Mouse (Mus musculus): ENCODE results near the gene Homez.

DNA sequence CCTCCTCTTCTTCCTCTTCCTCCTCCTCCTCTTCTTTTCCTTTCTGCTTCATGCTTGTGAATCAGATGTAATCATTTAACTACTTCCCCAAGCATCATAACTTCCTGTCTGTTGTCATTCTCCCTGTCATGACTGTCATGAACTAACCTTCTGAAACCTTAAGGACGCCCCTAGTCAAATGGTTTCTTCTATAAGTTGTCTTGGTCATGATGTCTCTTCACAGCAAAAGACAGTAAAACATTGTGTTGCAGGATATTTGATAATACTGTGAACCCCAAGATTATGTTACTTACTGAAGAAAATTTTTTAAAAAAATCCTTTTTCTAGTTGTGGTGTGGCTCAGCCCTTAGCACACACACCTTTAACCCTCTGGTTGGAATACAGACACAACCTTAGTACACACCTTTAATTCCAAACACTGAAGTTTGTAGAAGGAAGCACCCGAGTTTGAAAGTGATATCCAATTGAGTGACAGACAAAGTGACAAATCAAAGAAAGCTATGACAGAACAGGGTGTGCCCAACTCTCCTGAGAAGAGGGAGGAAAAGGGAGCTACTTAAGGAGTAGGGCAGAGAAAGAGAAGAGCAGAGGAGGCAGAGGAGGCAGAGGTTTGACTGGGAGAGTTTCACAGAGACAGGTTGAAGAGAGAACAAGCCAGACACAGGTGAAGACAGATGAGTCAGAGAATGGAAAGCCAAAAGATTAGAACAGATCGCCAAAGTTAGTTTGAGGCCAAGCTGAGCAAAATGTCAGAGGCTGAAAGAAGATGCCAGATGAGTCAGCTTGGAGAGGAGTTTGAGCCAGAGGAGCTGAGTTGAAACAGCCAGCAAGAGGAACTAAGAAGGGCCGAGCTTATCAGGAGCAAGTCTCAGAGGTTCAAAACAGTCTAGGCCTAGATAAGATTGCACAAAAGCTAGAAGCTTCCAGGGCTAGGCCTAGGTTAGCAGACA lies 61.8 kb downstream of the Homez start:
- TF ChIP-seq CTCF (IDR thresholded peaks at IDR 0.05; ENCODE audit: insufficient read depth, low read depth, low read length): no peak
- TF ChIP-seq POLR2A (IDR thresholded peaks at IDR 0.05; ENCODE audit: insufficient read depth, low read depth, low read length): no peak

Measured in olfactory bulb, adult 2 months (tissue).